Mouse (Mus musculus) embryonic stem cell, embryonic (primary cell): ENCODE results near the gene Ube2h.

Experiments
- CTCF ChIA-PET, 4 experiments: fragments of 300-600 bp in 2 of 4; fragments of 350-600 bp in 2 of 4; sonication (Branson Sonifier 250); formaldehyde crosslinking; loops; one replicate each; lab custom pipeline; 2022; ENCODE audit warnings: inconsistent platforms in 2 of 4; lab: Charles Lee
- POLR2A ChIA-PET, 4 experiments: fragments of 300-600 bp in 2 of 4; fragments of 350-600 bp in 2 of 4; sonication (Branson Sonifier 250); formaldehyde crosslinking; loops; one replicate each; lab custom pipeline; 2022; ENCODE audit warnings: antibody characterized with exemption in 4 of 4, inconsistent platforms in 1 of 4; lab: Charles Lee

The Ube2h gene

GRCm38 (mm10) chr6:30272911-30273310, 31.4 kb downstream of the Ube2h start:
- POLR2A ChIA-PET = interaction anchor here (0.5 to 9.4 kb wide), 97 partner anchors 9 to 1693 kb away, joined by 3 to 112 read pairs (median 4); partner anchors contain the start of genes Ube2h (in 2 of the 4), Zc3hc1 (in 2 of the 4), Calu (in 1 of the 4) and Ssmem1 (in 1 of the 4)
- CTCF ChIA-PET = interaction anchor here in 2 of 4 experiments (0.6 to 1.0 kb wide), 3 partner anchors 8 to 85 kb away, joined by 3 to 5 read pairs (median 4); no protein-coding TSS in a partner anchor

GRCm38 (mm10) chr6:30272338-30272905, 31.9 kb downstream of the Ube2h start:
- CTCF ChIA-PET = interaction anchor here in 3 of 4 experiments (0.7 to 1.2 kb wide), 3 partner anchors 32 to 85 kb away, joined by 3 to 5 read pairs (median 4); partner anchors contain the start of gene Ube2h (in 1 of the 3)
- POLR2A ChIA-PET = interaction anchor here (0.5 to 9.4 kb wide), 107 partner anchors 8 to 1692 kb away, joined by 3 to 112 read pairs (median 4); partner anchors contain the start of genes Ube2h (in 3 of the 4), Zc3hc1 (in 2 of the 4), Calu (in 1 of the 4) and Ssmem1 (in 1 of the 4)

- ChIA-PET CTCF (no interaction called here), POLR2A (interaction anchor here in 2 of 4 experiments (1.0 to 9.4 kb wide), 9 partner anchors 9 to 71 kb away, joined by 3 to 112 read pairs (median 3); partner anchors contain the start of gene Ube2h (in 1 of the 2))
Observed at GRCm38 (mm10) chr6:30269846-30270245, 34.5 kb downstream of the Ube2h start.

- ChIA-PET POLR2A (interaction anchor here in 3 of 4 experiments (0.6 to 9.4 kb wide), 14 partner anchors 8 to 551 kb away, joined by 3 to 112 read pairs (median 4); partner anchors contain the start of gene Ube2h (in 1 of the 3)), CTCF (interaction anchor here in 1 of 4 experiments (0.5 kb wide), 1 partner anchor 91 kb away, joined by 3 read pairs; no protein-coding TSS in a partner anchor)
Observed at GRCm38 (mm10) chr6:30267486-30267885, 36.9 kb downstream of the Ube2h start.

GRCm38 (mm10) chr6:30265402-30265801, 38.9 kb downstream of the Ube2h start:
- CTCF ChIA-PET = interaction anchor here in 1 of 4 experiments (0.7 kb wide), 1 partner anchor 66 kb away, joined by 4 read pairs; no protein-coding TSS in a partner anchor
- POLR2A ChIA-PET = interaction anchor here in 2 of 4 experiments (1.2 to 2.6 kb wide), 6 partner anchors 9 to 90 kb away, joined by 3 to 9 read pairs (median 4); no protein-coding TSS in a partner anchor

- CTCF ChIA-PET = interaction anchor here in 1 of 4 experiments (0.5 kb wide), 1 partner anchor 25 kb away, joined by 3 read pairs; no protein-coding TSS in a partner anchor
- POLR2A ChIA-PET = interaction anchor here in 2 of 4 experiments (1.2 to 5.2 kb wide), 6 partner anchors 9 to 41 kb away, joined by 3 to 39 read pairs (median 6); partner anchors contain the start of gene Ube2h (in 1 of the 2)
Observed at GRCm38 (mm10) chr6:30263053-30263452, 41.3 kb downstream of the Ube2h start.

- ChIA-PET CTCF (interaction anchor here in 1 of 4 experiments (0.6 to 1.0 kb wide), 2 partner anchors 20 to 49 kb away, joined by 3 read pairs; no protein-coding TSS in a partner anchor), POLR2A (interaction anchor here (0.5 to 5.2 kb wide), 20 partner anchors 8 to 400 kb away, joined by 3 to 39 read pairs (median 4); partner anchors contain the start of gene Ube2h (in 1 of the 4))
Observed at GRCm38 (mm10) chr6:30259271-30259670, 45.1 kb downstream of the Ube2h start.

- ChIA-PET POLR2A (interaction anchor here in 2 of 4 experiments (0.6 to 3.1 kb wide), 9 partner anchors 10 to 79 kb away, joined by 3 to 9 read pairs (median 3); no protein-coding TSS in a partner anchor), CTCF (interaction anchor here in 1 of 4 experiments (0.6 kb wide), 1 partner anchor 1024 kb away, joined by 3 read pairs; no protein-coding TSS in a partner anchor)
Observed at GRCm38 (mm10) chr6:30257962-30258361, 46.4 kb downstream of the Ube2h start.

- ChIA-PET CTCF (interaction anchor here in 2 of 4 experiments (0.5 to 1.5 kb wide), 3 partner anchors 12 to 102 kb away, joined by 3 to 4 read pairs (median 3); no protein-coding TSS in a partner anchor), POLR2A (interaction anchor here (0.5 to 3.1 kb wide), 15 partner anchors 8 to 194 kb away, joined by 3 to 16 read pairs (median 5); no protein-coding TSS in a partner anchor)
Observed at GRCm38 (mm10) chr6:30255846-30256245, 48.5 kb downstream of the Ube2h start.

- POLR2A ChIA-PET = interaction anchor here in 2 of 4 experiments (0.7 to 1.6 kb wide), 4 partner anchors 9 to 20 kb away, joined by 3 to 6 read pairs (median 6); no protein-coding TSS in a partner anchor
- CTCF ChIA-PET = no interaction called here
Observed at GRCm38 (mm10) chr6:30252271-30253010, 51.9 kb downstream of the Ube2h start.

- POLR2A ChIA-PET = interaction anchor here in 1 of 4 experiments (0.7 to 2.8 kb wide), 3 partner anchors 7 to 513 kb away, joined by 3 to 8 read pairs (median 3); partner anchors contain the start of gene Smo
Observed at GRCm38 (mm10) chr6:30248708-30249107, 55.6 kb downstream of the Ube2h start.

GRCm38 (mm10) chr6:30245940-30246339, 58.4 kb downstream of the Ube2h start:
- ChIA-PET CTCF (interaction anchor here in 1 of 4 experiments (1.9 kb wide), 1 partner anchor 35 kb away, joined by 6 read pairs; no protein-coding TSS in a partner anchor), POLR2A (interaction anchor here in 3 of 4 experiments (0.5 to 2.2 kb wide), 12 partner anchors 9 to 389 kb away, joined by 3 to 7 read pairs (median 4); partner anchors contain the start of gene Ube2h (in 1 of the 3))

More at GRCm38 (mm10) chr6:30248708-30249107, 55.6 kb downstream of the Ube2h start:
- CTCF ChIA-PET = no interaction called here

GRCm38 (mm10) chr6:30245397-30245796, 58.9 kb downstream of the Ube2h start:
- ChIA-PET CTCF (interaction anchor here in 2 of 4 experiments (0.6 to 1.9 kb wide), 3 partner anchors 35 to 289 kb away, joined by 4 to 6 read pairs (median 4); no protein-coding TSS in a partner anchor), POLR2A (interaction anchor here in 3 of 4 experiments (0.5 to 2.2 kb wide), 13 partner anchors 8 to 389 kb away, joined by 3 to 7 read pairs (median 3); no protein-coding TSS in a partner anchor)

- CTCF ChIA-PET = interaction anchor here in 2 of 4 experiments (0.6 to 1.3 kb wide), 3 partner anchors 13 to 115 kb away, joined by 3 to 4 read pairs (median 3); no protein-coding TSS in a partner anchor
- POLR2A ChIA-PET = interaction anchor here in 3 of 4 experiments (0.6 to 2.6 kb wide), 7 partner anchors 10 to 183 kb away, joined by 3 to 16 read pairs (median 4); no protein-coding TSS in a partner anchor
Observed at GRCm38 (mm10) chr6:30243347-30244007, 60.9 kb downstream of the Ube2h start.

- POLR2A ChIA-PET = interaction anchor here in 3 of 4 experiments (0.6 to 2.8 kb wide), 7 partner anchors 7 to 30 kb away, joined by 3 to 16 read pairs (median 8); no protein-coding TSS in a partner anchor
- CTCF ChIA-PET = interaction anchor here in 2 of 4 experiments (0.6 to 1.3 kb wide), 4 partner anchors 33 to 140 kb away, joined by 3 to 4 read pairs (median 3); no protein-coding TSS in a partner anchor
Observed at GRCm38 (mm10) chr6:30242928-30243327, 61.4 kb downstream of the Ube2h start.

- POLR2A ChIA-PET = interaction anchor here in 2 of 4 experiments (1.3 to 2.8 kb wide), 3 partner anchors 10 to 60 kb away, joined by 3 to 8 read pairs (median 3); no protein-coding TSS in a partner anchor
- CTCF ChIA-PET = interaction anchor here in 2 of 4 experiments (0.9 to 1.3 kb wide), 2 partner anchors 19 to 380 kb away, joined by 3 read pairs; no protein-coding TSS in a partner anchor
Observed at GRCm38 (mm10) chr6:30240105-30240504, 64.2 kb downstream of the Ube2h start.
